Mouse (Mus musculus): ENCODE results near the gene Dcn. TPM values are rescaled to one million over a fixed set of nuclear protein-coding genes. Genes with fewer than 3 reads are reported as not detected.

The Dcn gene
- 558 and 642 TPM in 2 replicates for polyA plus RNA-seq (2015; fragmentation: Nextera tagmentation; extraction: Ambion mirVana)

- peak within 1 kb of the TSS; percentile 78 for H3K27ac ChIP-seq
- H3K4me1 ChIP-seq = 0 out of 2 replicates have a peak, but pooled peaks cover 3% of the 10 kb centered on the region
- H3K4me3 ChIP-seq (replicated peaks) = peak within 1 kb of the TSS; percentile 30
- no peaks in the 10 kb centered on the region for H3K9me3 ChIP-seq
- WGBS = 10% methylated on average over 7 of the region's 7 CpGs
- H3K9ac ChIP-seq = no peak within 1 kb of the TSS
- no peaks in the 10 kb centered on the region for H3K36me3 ChIP-seq
- ATAC-seq (ENCODE audit: insufficient read depth, low FRiP score, low read depth) = peak; percentile 73; the same call in 1 of the 2 replicates
- peak within 1 kb of the TSS; percentile 24 for H3K4me2 ChIP-seq
- no peaks in the 10 kb centered on the region for H3K27me3 ChIP-seq (replicated peaks)
These were observed at the start of gene Dcn for GRCm38 (mm10) chr10:97479004-97479766. TSS of gene Dcn (plus strand) at chr10:97479609.

DNA sequence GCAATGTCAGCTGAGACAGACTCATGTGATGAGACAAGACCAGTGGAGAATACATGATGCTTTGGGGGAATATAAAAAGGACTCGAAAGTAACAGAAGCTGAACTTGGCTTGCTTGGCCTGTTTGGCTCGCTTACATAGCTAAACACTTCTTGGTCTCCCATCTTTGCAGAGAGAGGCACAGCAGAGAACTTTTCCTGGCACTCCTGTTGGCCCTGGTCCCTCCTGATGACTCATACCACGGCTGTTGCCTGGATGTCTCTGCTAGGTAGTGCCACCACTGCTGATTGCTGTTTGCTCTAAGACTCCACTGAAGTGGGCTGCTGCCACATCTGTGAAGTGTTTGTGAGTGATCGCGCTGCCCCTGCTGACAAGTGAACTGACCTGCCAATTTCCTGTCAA lies 42.7 kb upstream of the Dcn start:
- WGBS = 71% methylated on average over 5 of the region's 5 CpGs
- Histone ChIP-seq H3K9ac (no peak overlapping the region), H3K4me1 (no peaks in the 10 kb centered on the region), H3K27ac (no peak overlapping the region), H3K27me3 (replicated peaks) (no peaks in the 10 kb centered on the region), H3K9me3 (no peaks in the 10 kb centered on the region), H3K36me3 (no peaks in the 10 kb centered on the region), H3K4me2 (no peak overlapping the region), H3K4me3 (replicated peaks) (no peak overlapping the region)
- ATAC-seq (ENCODE audit: insufficient read depth, low FRiP score, low read depth) = no peak

- H3K27ac ChIP-seq = no peak overlapping the region
- H3K27me3 ChIP-seq (replicated peaks) = no peaks in the 10 kb centered on the region
- H3K9ac ChIP-seq = no peak overlapping the region
- H3K9me3 ChIP-seq = no peaks in the 10 kb centered on the region
- no peak overlapping the region for H3K4me3 ChIP-seq (replicated peaks)
- no peaks in the 10 kb centered on the region for H3K4me1 ChIP-seq
- no peak for ATAC-seq (ENCODE audit: insufficient read depth, low FRiP score, low read depth)
- 27% methylated on average over 2 of the region's 2 CpGs for WGBS
- no peaks in the 10 kb centered on the region for H3K36me3 ChIP-seq
- H3K4me2 ChIP-seq = no peak overlapping the region
These were observed 37.1 kb upstream of the Dcn start for GRCm38 (mm10) chr10:97442300-97442699.

DNA sequence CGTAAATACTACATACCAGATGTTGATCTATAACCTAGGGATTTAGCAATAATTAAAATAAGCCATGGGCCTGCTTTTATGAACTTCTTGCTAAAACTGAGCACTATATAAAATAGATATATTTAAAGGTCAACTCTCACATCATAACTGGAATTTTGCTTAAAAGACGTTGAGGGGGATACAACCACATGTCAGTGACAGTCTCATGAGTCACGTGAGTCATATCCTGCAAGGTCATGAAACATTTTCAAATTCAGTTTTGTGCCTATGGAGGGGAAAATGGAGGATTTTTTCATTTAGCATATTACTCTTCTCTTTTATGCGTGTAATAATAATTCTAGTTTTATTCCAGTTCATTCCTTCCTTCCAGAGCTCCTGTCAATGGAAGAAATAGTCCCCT lies 32.9 kb upstream of the Dcn start:
- ATAC-seq (ENCODE audit: insufficient read depth, low FRiP score, low read depth) = no peak
- H3K27ac ChIP-seq = no peak overlapping the region
- no peaks in the 10 kb centered on the region for H3K9me3 ChIP-seq
- no peaks in the 10 kb centered on the region for H3K4me1 ChIP-seq
- no peaks in the 10 kb centered on the region for H3K36me3 ChIP-seq
- 81% methylated on average over 4 of the region's 4 CpGs for WGBS
- no peak overlapping the region for H3K4me2 ChIP-seq
- H3K9ac ChIP-seq = no peak overlapping the region
- no peaks in the 10 kb centered on the region for H3K27me3 ChIP-seq (replicated peaks)
- no peak overlapping the region for H3K4me3 ChIP-seq (replicated peaks)

- H3K4me3 ChIP-seq (replicated peaks) = no peak overlapping the region
- H3K9me3 ChIP-seq = no peaks in the 10 kb centered on the region
- no peak overlapping the region for H3K4me2 ChIP-seq
- WGBS = 91% methylated on average over 1 of the region's 1 CpGs
- H3K36me3 ChIP-seq = no peaks in the 10 kb centered on the region
- no peaks in the 10 kb centered on the region for H3K27me3 ChIP-seq (replicated peaks)
- no peak for ATAC-seq (ENCODE audit: insufficient read depth, low FRiP score, low read depth)
- H3K9ac ChIP-seq = no peak overlapping the region
- no peak overlapping the region for H3K27ac ChIP-seq
- H3K4me1 ChIP-seq = no peaks in the 10 kb centered on the region
These were observed 26.5 kb upstream of the Dcn start for GRCm38 (mm10) chr10:97452886-97453285.

DNA sequence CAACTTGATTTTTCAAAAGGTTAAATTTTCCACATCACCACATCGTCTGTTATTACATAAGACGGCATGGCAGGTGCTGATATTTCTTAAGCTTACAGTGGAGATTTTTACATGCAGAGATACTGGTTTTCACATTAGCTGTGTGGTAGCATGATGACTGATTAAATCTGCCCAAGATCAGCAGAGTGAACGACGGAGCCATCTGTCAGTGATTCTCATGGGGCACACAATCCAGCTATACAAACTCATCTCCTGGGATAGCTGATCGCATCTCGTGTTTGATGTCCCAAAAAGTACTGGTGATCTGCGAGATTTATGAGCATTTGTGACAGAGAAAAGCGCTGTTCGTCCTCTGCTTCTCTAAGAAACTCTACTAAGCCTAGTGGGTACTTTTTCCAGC lies 25.9 kb upstream of the Dcn start:
- Histone ChIP-seq H3K4me2 (no peak overlapping the region), H3K4me1 (no peaks in the 10 kb centered on the region), H3K27ac (no peak overlapping the region), H3K27me3 (replicated peaks) (no peaks in the 10 kb centered on the region), H3K9ac (no peak overlapping the region), H3K9me3 (no peaks in the 10 kb centered on the region), H3K4me3 (replicated peaks) (no peak overlapping the region), H3K36me3 (no peaks in the 10 kb centered on the region)
- WGBS = 82% methylated on average over 9 of the region's 9 CpGs
- no peak for ATAC-seq (ENCODE audit: insufficient read depth, low FRiP score, low read depth)

- no peak overlapping the region for H3K27ac ChIP-seq
- H3K4me2 ChIP-seq = no peak overlapping the region
- H3K4me1 ChIP-seq = no peaks in the 10 kb centered on the region
- H3K27me3 ChIP-seq (replicated peaks) = no peaks in the 10 kb centered on the region
- WGBS = 90% methylated on average over 7 of the region's 7 CpGs
- no peak for ATAC-seq (ENCODE audit: insufficient read depth, low FRiP score, low read depth)
- no peaks in the 10 kb centered on the region for H3K36me3 ChIP-seq
- no peak overlapping the region for H3K9ac ChIP-seq
- no peaks in the 10 kb centered on the region for H3K9me3 ChIP-seq
- H3K4me3 ChIP-seq (replicated peaks) = no peak overlapping the region
These were observed 22.4 kb upstream of the Dcn start for GRCm38 (mm10) chr10:97456993-97457392.

DNA sequence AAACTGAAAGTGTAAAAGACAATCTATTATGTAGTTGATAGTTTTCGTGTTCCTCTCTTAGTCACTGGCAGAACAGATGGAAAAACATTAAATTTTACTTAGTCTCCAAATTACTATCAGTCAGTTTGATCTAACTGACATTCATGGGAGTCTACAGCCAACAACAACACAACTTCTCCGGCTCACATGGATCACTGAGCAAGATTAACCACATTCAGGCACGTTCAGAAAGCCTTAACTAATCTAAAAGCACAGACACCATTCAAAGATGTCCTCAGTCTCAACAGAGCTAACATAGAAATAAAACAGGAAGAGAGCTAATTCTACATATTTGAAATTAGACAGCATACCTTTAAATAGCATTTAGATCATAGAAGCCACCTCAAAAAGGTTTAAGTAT lies 12.6 kb upstream of the Dcn start:
- no peaks in the 10 kb centered on the region for H3K9me3 ChIP-seq
- H3K4me1 ChIP-seq = no peaks in the 10 kb centered on the region; the same call in 1 of the 2 replicates
- H3K4me3 ChIP-seq (replicated peaks) = no peak overlapping the region
- no peak overlapping the region for H3K27ac ChIP-seq
- no peaks in the 10 kb centered on the region for H3K36me3 ChIP-seq
- ATAC-seq (ENCODE audit: insufficient read depth, low FRiP score, low read depth) = no peak
- no peak overlapping the region for H3K4me2 ChIP-seq
- 59% methylated on average over 3 of the region's 3 CpGs for WGBS
- H3K9ac ChIP-seq = no peak overlapping the region
- no peaks in the 10 kb centered on the region for H3K27me3 ChIP-seq (replicated peaks)

GRCm38 (mm10) chr10:97469411-97470140 lies 9.8 kb upstream of the Dcn start:
- H3K4me2 ChIP-seq = no peak overlapping the region
- H3K27ac ChIP-seq = peak overlapping the region; percentile 82
- no peak overlapping the region for H3K9ac ChIP-seq
- H3K4me1 ChIP-seq = no peaks in the 10 kb centered on the region; the same call in 1 of the 2 replicates
- H3K4me3 ChIP-seq (replicated peaks) = no peak overlapping the region
- ATAC-seq (ENCODE audit: insufficient read depth, low FRiP score, low read depth) = peak; percentile 50; the same call in 1 of the 2 replicates
- 26% methylated on average over 3 of the region's 3 CpGs for WGBS
- H3K27me3 ChIP-seq (replicated peaks) = no peaks in the 10 kb centered on the region
- H3K9me3 ChIP-seq = no peaks in the 10 kb centered on the region
- H3K36me3 ChIP-seq = no peaks in the 10 kb centered on the region

- Histone ChIP-seq H3K9me3 (no peaks in the 10 kb centered on the region), H3K9ac (no peak overlapping the region), H3K27me3 (replicated peaks) (no peaks in the 10 kb centered on the region), H3K36me3 (no peaks in the 10 kb centered on the region), H3K4me3 (replicated peaks) (no peak overlapping the region), H3K27ac (no peak overlapping the region), H3K4me1 (peaks cover 3% of the 10 kb centered on the region; the same call in 1 of the 2 replicates), H3K4me2 (no peak overlapping the region)
- no peak for ATAC-seq (ENCODE audit: insufficient read depth, low FRiP score, low read depth)
- WGBS = 30% methylated on average over 6 of the region's 6 CpGs
These were observed 3.9 kb upstream of the Dcn start for GRCm38 (mm10) chr10:97475460-97475859.

DNA sequence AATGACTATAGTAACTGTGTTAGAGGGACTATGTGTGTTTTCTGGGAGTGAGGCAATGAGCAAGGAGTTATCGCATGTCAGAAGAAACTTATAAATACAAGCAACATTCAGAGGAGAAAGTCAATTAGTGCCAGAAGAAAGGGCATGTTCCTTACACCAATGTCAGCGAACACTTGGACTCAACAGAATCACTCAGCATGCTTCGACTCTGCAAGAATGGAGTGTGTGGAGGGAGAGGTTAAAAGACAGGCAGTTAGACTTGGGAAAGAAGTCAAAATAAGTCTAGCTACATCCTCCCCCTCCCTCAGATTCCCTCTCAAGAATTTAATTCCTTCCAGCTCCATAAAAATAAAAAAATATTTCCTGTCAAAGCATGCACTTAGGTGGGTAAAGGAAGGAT lies 1.1 kb upstream of the Dcn start:
- H3K4me2 ChIP-seq = peak overlapping the region; percentile 21; the same call in 1 of the 2 replicates
- no peak overlapping the region for H3K4me3 ChIP-seq (replicated peaks)
- ATAC-seq (ENCODE audit: insufficient read depth, low FRiP score, low read depth) = no peak
- no peak overlapping the region for H3K9ac ChIP-seq
- no peaks in the 10 kb centered on the region for H3K27me3 ChIP-seq (replicated peaks)
- 0 out of 2 replicates have a peak, but pooled peaks cover 3% of the 10 kb centered on the region for H3K4me1 ChIP-seq
- H3K27ac ChIP-seq = peak overlapping the region; percentile 78
- no peaks in the 10 kb centered on the region for H3K9me3 ChIP-seq
- 58% methylated on average over 3 of the region's 3 CpGs for WGBS
- H3K36me3 ChIP-seq = no peaks in the 10 kb centered on the region

DNA sequence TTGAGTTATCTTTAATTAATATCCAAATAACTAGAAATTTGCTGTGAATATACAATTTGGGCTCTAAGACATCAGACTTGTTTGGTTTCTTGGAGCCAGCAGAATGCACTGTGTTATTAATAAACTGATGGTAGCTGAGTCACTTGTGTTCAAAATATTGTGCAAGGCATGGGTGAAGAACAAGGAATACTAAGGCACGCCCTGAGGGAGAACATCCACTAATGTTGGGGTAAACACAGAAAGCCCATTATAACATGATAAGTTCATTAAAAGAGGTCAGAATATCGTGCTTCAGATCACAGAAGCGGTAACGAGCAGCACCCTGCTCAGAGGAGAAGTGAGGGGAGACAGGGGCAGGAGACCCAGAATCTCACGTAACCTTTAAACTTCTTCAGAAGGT lies 2.7 kb downstream of the Dcn start:
- Histone ChIP-seq H3K4me2 (peak overlapping the region; percentile 26; the same call in 1 of the 2 replicates), H3K9me3 (no peaks in the 10 kb centered on the region), H3K4me1 (0 out of 2 replicates have a peak, but pooled peaks cover 3% of the 10 kb centered on the region), H3K27ac (peak overlapping the region; percentile 41; the same call in 1 of the 2 replicates), H3K4me3 (replicated peaks) (0 out of 2 replicates have a peak overlapping the region, but pooled peaks have one; percentile 7), H3K9ac (no peak overlapping the region), H3K27me3 (replicated peaks) (no peaks in the 10 kb centered on the region), H3K36me3 (no peaks in the 10 kb centered on the region)
- WGBS = 81% methylated on average over 5 of the region's 5 CpGs
- ATAC-seq (ENCODE audit: insufficient read depth, low FRiP score, low read depth) = no peak

Measured in stomach, embryonic 15.5 days (tissue).